Mouse (Mus musculus) G1E (cell line): ENCODE results near the gene D930048N14Rik.

ENCODE experiments used
- CTCF ChIP-seq: IDR thresholded peaks from 2 replicates; pipeline ENCODE4 v1.5.1; 2012; ENCODE audit warnings: low read depth, low read length, inconsistent platforms, mixed read lengths
- GATA2 ChIP-seq: IDR thresholded peaks from 2 replicates; pipeline ENCODE4 v1.6.1; 2012; ENCODE audit warnings: low read depth, low read length, inconsistent platforms, borderline replicate concordance
- POLR2AphosphoS5 ChIP-seq: IDR thresholded peaks from 2 replicates; pipeline ENCODE4 v1.6.1; 2012; ENCODE audit warnings: low read depth, low read length, inconsistent platforms; ENCODE audit not compliant: insufficient replicate concordance

GRCm38 (mm10) chr11:51652889-51653418 lies 2.2 kb downstream of the D930048N14Rik start:
- no peak for TF ChIP-seq CTCF
- TF ChIP-seq POLR2AphosphoS5 = no peak
- no peak for TF ChIP-seq GATA2
